Mouse (Mus musculus): Measurements from ENCODE around the gene Ppm1j. TPM values are rescaled to one million over a fixed set of nuclear protein-coding genes. Genes with fewer than 3 reads are reported as not detected.

Ppm1j gene
- polyA plus RNA-seq, 1 experiment from 2014 or later: 0.68 TPM

Other genes with a start within 250 kb of the Ppm1j start
- 7.4 and 8.9 TPM in 2 replicates for gene Slc16a1, start 142.4 kb upstream of the Ppm1j start, polyA plus RNA-seq (2014; fragmentation: Nextera tagmentation; extraction: Ambion mirVana)
- gene Fam19a3, start 784 bp downstream of the Ppm1j start, polyA plus RNA-seq (2014; fragmentation: Nextera tagmentation; extraction: Ambion mirVana): 0.05 TPM in 1 of 2 replicates, not detected in the other
- gene Rhoc, start 7.3 kb downstream of the Ppm1j start, polyA plus RNA-seq (2014; fragmentation: Nextera tagmentation; extraction: Ambion mirVana): 30.9 and 40.2 TPM in 2 replicates
- gene Mov10, start 37.5 kb downstream of the Ppm1j start, polyA plus RNA-seq (2014; fragmentation: Nextera tagmentation; extraction: Ambion mirVana): 3.6 and 6.6 TPM in 2 replicates
- 34.4 and 40.1 TPM in 2 replicates for gene St7l, start 82.9 kb downstream of the Ppm1j start, polyA plus RNA-seq (2014; fragmentation: Nextera tagmentation; extraction: Ambion mirVana)
- 144 and 213 TPM in 2 replicates for gene Capza1, start 83.4 kb downstream of the Ppm1j start, polyA plus RNA-seq (2014; fragmentation: Nextera tagmentation; extraction: Ambion mirVana)
- gene Wnt2b, start 180.9 kb downstream of the Ppm1j start, polyA plus RNA-seq (2014; fragmentation: Nextera tagmentation; extraction: Ambion mirVana): 0.65 and 0.93 TPM in 2 replicates

All from midbrain, embryonic 14.5 days (tissue).